In genomic region chr5:57899018-57899614, GRCm38 (mm10) we compare ENCODE assay signal across 10 mouse cellular contexts.
DNase-seq lines count a peak whose midpoint lies in the region; ATAC-seq lines count a peak whose summit lies in the region.
"Had no signal": no experiment of that assay in that cellular context is flagged by ENCODE, and none has a peak within 500 bp of the region (broad histone marks: within the 10 kb centered on the region; RNA-seq: fewer than 3 reads in every experiment).

No protein-coding gene starts in this region.

- no peak overlapping the region for H3K4me3 ChIP-seq in heart, embryonic 11.5 days (ENCODE audit: low read depth, low read length)
- H3K4me3 ChIP-seq: embryonic facial prominence, embryonic 12.5 days; limb, embryonic 12.5 days had no signal

- peaks cover 4% of the 10 kb centered on the region; the same call in 1 of the 2 replicates for H3K4me1 ChIP-seq in heart, embryonic 11.5 days (ENCODE audit: control insufficient read depth, insufficient read depth, low read length)
- H3K4me1 ChIP-seq: embryonic facial prominence, embryonic 12.5 days had no signal

- H3K9me3 ChIP-seq in heart, embryonic 11.5 days (replicated peaks; ENCODE audit: control insufficient read depth, low read length) = no peaks in the 10 kb centered on the region
- H3K9me3 ChIP-seq: embryonic facial prominence, embryonic 12.5 days; limb, embryonic 12.5 days had no signal

- no peaks in the 10 kb centered on the region for H3K36me3 ChIP-seq in heart, embryonic 11.5 days (ENCODE audit: control insufficient read depth, insufficient read depth, low read length)
- H3K36me3 ChIP-seq: embryonic facial prominence, embryonic 12.5 days; limb, embryonic 12.5 days had no signal

- H3K27ac ChIP-seq in heart, embryonic 11.5 days (ENCODE audit: low read depth, low read length) = no peak overlapping the region
- H3K27ac ChIP-seq: embryonic facial prominence, embryonic 12.5 days; limb, embryonic 12.5 days had no signal

- DNase-seq in heart, adult 11 months = peak; percentile 90
- DNase-seq in adrenal gland, postnatal 14 days = peak; percentile 11
- peak; percentile 43 to 48 for DNase-seq in heart, postnatal 10 days
- DNase-seq in cerebellum, postnatal 14 days = no peak
- no peak for DNase-seq in cerebellum, postnatal 25 days
- DNase-seq in thymus, postnatal 10 days (ENCODE audit: low spot score in 2 of 2) = no peak

- ATAC-seq in heart, embryonic 11.5 days (replicated peaks; ENCODE audit: insufficient number of reproducible peaks, low FRiP score, low TSS enrichment) = no peak; the same call in 1 of the 2 replicates
- ATAC-seq in megakaryocyte progenitor cell, adult 5-6 weeks (replicated peaks; ENCODE audit: poor library complexity) = peak; percentile 98

- WGBS in heart, embryonic 11.5 days (ENCODE audit: insufficient replicate concordance) = 45% methylated on average over 7 of the region's 7 CpGs

- no peaks in the 10 kb centered on the region for H3K27me3 ChIP-seq in heart, embryonic 11.5 days (ENCODE audit: control insufficient read depth, insufficient read depth, low read length)
- H3K27me3 ChIP-seq: embryonic facial prominence, embryonic 12.5 days; limb, embryonic 12.5 days had no signal

- intact Hi-C loops in heart, postnatal 10 days (cut with DNase I) = no loop called here

- H3K9ac ChIP-seq in heart, embryonic 11.5 days (ENCODE audit: low read depth, low read length) = no peak overlapping the region
- H3K9ac ChIP-seq: embryonic facial prominence, embryonic 12.5 days; limb, embryonic 12.5 days had no signal

- H3K4me2 ChIP-seq in heart, embryonic 11.5 days = no peak overlapping the region
- H3K4me2 ChIP-seq: embryonic facial prominence, embryonic 12.5 days; limb, embryonic 12.5 days had no signal

Comparison
In these comparisons a context has a peak if more than half of its experiments do, and no peak if none do; other contexts are left out.
1. DNase-seq: peak in heart, adult 11 months (single experiment), adrenal gland, postnatal 14 days (single experiment) and heart, postnatal 10 days (2 of 2); none in cerebellum, postnatal 14 days (0 of 2), cerebellum, postnatal 25 days (0 of 2) and thymus, postnatal 10 days (0 of 2).